Mouse (Mus musculus) limb, embryonic 14.5 days (tissue): ENCODE results near the gene Dync1li1. TPM values are rescaled to one million over a fixed set of nuclear protein-coding genes. Genes with fewer than 3 reads are reported as not detected.

Source experiments
- ATAC-seq: fragments of 200-750 bp; cut with Nextera tagmentation; 2 replicates; pipeline ENCODE4 v1.8.0; 2017; ENCODE audit warnings: low read depth, moderate number of reproducible peaks, moderate TSS enrichment; ENCODE audit not compliant: low FRiP score
- DNase-seq: peaks from one replicate; pipeline ENCODE4 v3.0.0-alpha.2; 2015; ENCODE audit warnings: low spot score
- H3K27ac ChIP-seq: fragments of 300-500 bp; sonication (generic); replicated peaks from 2 replicates; pipeline ENCODE4 v1.5.1; 2014; ENCODE audit warnings: low read depth, mild to moderate bottlenecking, low read length, moderate library complexity, mixed read lengths
- H3K27me3 ChIP-seq: fragments of 300-500 bp; sonication (generic); 2 replicates; pipeline ENCODE4 v1.6.1; 2014; ENCODE audit warnings: low read length, mixed read lengths; ENCODE audit not compliant: control insufficient read depth, insufficient read depth
- H3K36me3 ChIP-seq: fragments of 300-500 bp; sonication (generic); 2 replicates; pipeline ENCODE4 v1.6.1; 2014; ENCODE audit warnings: mild to moderate bottlenecking, low read length, moderate library complexity, mixed read lengths; ENCODE audit not compliant: control insufficient read depth, insufficient read depth
- H3K4me1 ChIP-seq: fragments of 300-500 bp; sonication (generic); 2 replicates; pipeline ENCODE4 v1.6.1; 2014; ENCODE audit warnings: antibody characterized with exemption, low read length, mixed read lengths; ENCODE audit not compliant: control insufficient read depth, insufficient read depth
- H3K4me2 ChIP-seq: fragments of 300-500 bp; sonication (generic); replicated peaks from 2 replicates; pipeline ENCODE4 v1.6.1; 2014; ENCODE audit warnings: low read depth, mild to moderate bottlenecking, low read length, moderate library complexity; ENCODE audit not compliant: severe bottlenecking
- H3K4me3 ChIP-seq: fragments of 300-500 bp; sonication (generic); replicated peaks from 2 replicates; pipeline ENCODE4 v1.5.1; 2014; ENCODE audit warnings: low read length
- H3K9ac ChIP-seq: fragments of 300-500 bp; sonication (generic); 2 replicates; pipeline ENCODE4 v1.6.1; 2014; ENCODE audit warnings: mild to moderate bottlenecking, low read depth, low read length, moderate library complexity; ENCODE audit not compliant: severe bottlenecking
- H3K9me3 ChIP-seq: fragments of 300-500 bp; sonication (generic); 2 replicates; pipeline ENCODE4 v1.6.1; 2016; ENCODE audit warnings: low read length; ENCODE audit not compliant: control insufficient read depth
- POLR2A ChIP-seq: fragments of 200-500 bp; IDR thresholded peaks from 2 replicates; pipeline ENCODE4 v1.8.0; 2012; ENCODE audit warnings: inconsistent platforms, mild to moderate bottlenecking, moderate library complexity, borderline replicate concordance; ENCODE audit not compliant: insufficient read depth, insufficient read length; ENCODE audit errors: extremely low read depth
- WGBS: fragments of 180-500 bp; shearing (Covaris S2); extraction: QIAGEN DNeasy Blood & Tissue Kit; methylation state at CpG from one replicate; pipeline ENCODE4 v1.1.7; 2014; 5-methylcytosine and 5-hydroxymethylcytosine counted together
- polyA plus RNA-seq, 2 experiments: library from polyadenylated mRNA; depleted of rRNA in 1 of 2; stranded (reverse) in 1 of 2; unstranded in 1 of 2; fragments of >200 nt; fragmentation: Nextera tagmentation in 1 of 2; extraction: Ambion mirVana in 1 of 2; gene quantifications; 2 replicates each; pipeline versions ENCODE4 v1.2.1 to v1.2.3; 2012 to 2014

The Dync1li1 gene
- polyA plus RNA-seq, 2 experiments = 34.5 to 39.5 TPM

DNA sequence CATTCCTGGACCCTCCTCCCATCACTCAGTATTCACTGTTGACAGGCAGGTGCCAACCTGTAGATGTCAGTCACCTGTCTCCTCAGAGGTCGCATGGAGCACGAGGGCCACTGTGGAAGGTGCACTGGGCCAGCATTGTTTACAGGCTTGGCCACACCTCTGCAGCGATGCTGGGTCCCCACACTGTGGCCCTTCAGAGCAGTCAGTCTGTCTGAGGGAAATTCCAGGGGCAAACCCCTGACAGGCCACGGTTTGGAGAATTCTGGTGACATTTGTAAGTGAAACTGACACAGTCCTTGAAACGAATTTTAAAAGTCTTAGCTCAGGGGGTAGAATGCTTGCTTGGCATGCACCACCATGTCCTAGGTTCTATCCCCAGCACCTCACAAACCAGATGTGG, 71.8 kb downstream of the Dync1li1 start:
- no peak for ATAC-seq
- 74% methylated on average over 5 of the region's 5 CpGs for WGBS
- H3K4me3 ChIP-seq = no peak overlapping the region
- H3K9ac ChIP-seq = no peak overlapping the region
- no peak overlapping the region for H3K27ac ChIP-seq
- no peaks in the 10 kb centered on the region for H3K4me1 ChIP-seq
- H3K9me3 ChIP-seq = no peaks in the 10 kb centered on the region
- no peak overlapping the region for H3K4me2 ChIP-seq
- H3K27me3 ChIP-seq = no peaks in the 10 kb centered on the region
- peaks cover 75% of the 10 kb centered on the region for H3K36me3 ChIP-seq
- no peak for DNase-seq
- TF ChIP-seq POLR2A = no peak

DNA sequence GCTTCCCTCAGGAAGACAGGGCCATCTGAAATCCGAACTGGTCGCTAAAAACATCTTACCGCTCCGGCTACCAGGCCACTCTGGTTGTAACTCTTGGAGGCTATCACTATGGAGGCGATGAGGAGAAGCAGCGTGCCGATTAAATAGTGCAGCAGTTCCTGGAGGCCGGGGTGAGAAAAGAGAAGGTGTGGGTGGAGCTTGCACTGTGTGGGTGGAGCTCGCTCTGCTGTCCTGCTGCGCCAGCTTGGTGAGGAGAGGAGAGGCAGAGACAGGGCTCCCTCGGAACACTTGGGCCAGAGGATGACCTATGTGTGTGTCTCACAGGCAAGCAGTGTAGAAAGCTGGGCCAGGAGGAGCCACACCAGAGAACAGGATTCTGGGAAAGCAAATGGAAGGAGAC, 73.3 kb downstream of the Dync1li1 start:
- Histone ChIP-seq H3K36me3 (peaks cover 67% of the 10 kb centered on the region), H3K9ac (no peak overlapping the region), H3K9me3 (no peaks in the 10 kb centered on the region), H3K4me2 (no peak overlapping the region), H3K27me3 (no peaks in the 10 kb centered on the region), H3K4me3 (no peak overlapping the region), H3K27ac (0 out of 2 replicates have a peak overlapping the region, but pooled peaks have one; percentile 5), H3K4me1 (peaks cover 2% of the 10 kb centered on the region)
- WGBS = 65% methylated on average over 11 of the region's 11 CpGs
- ATAC-seq = no peak
- no peak for DNase-seq
- TF ChIP-seq POLR2A = no peak

DNA sequence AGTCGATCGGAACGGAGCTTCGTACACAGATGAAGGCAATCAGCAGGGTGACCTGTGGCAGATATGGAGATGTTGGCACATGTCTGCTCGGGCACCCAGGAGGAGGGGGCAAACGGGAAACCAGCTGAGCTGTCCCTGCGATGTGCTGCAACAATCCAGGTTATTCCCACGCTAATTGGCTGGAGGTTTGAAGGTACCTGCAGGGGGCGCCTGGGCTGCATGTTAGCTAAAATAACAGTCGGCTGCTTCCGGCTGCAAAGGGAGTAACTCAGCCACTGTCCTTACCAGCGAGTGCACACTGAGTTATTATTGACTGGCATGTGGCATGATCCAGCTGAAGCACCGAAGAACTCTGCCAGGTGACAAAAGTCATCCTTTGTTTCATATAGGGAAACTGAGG, 74.8 kb downstream of the Dync1li1 start:
- H3K36me3 ChIP-seq = peaks cover 55% of the 10 kb centered on the region

DNA sequence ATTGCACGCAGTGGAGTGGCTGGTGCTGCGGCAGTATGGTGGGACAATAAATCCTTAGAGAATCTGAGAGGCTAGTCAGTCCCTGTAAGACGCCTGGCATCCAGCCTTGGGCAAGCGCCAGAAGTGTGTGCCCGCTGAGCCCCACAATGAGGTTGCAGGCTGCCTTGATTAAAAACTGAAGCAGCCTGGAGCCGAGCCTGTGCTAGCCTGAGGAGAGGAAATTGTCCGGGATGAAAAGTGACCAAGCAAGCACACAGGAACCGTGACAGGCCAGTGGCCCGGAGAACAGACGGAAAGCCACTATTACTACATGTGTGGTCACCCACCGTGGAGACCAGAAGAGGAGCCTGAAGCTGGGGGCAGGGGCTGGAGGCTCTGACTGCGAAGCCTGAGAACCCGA, 78.4 kb downstream of the Dync1li1 start:
- H3K4me1 ChIP-seq = peaks cover 16% of the 10 kb centered on the region
- H3K9ac ChIP-seq = peak overlapping the region; percentile 34; the same call in 1 of the 2 replicates
- ATAC-seq (peak; percentile 41; the same call in 1 of the 2 replicates), DNase-seq (peak; percentile 31)
- no peak for TF ChIP-seq POLR2A
- H3K4me2 ChIP-seq = peak overlapping the region; percentile 20; the same call in 1 of the 2 replicates
- H3K9me3 ChIP-seq = no peaks in the 10 kb centered on the region
- WGBS = 31% methylated on average over 13 of the region's 13 CpGs
- no peaks in the 10 kb centered on the region for H3K27me3 ChIP-seq
- H3K4me3 ChIP-seq = no peak overlapping the region
- H3K27ac ChIP-seq = peak overlapping the region; percentile 80
- peaks cover 23% of the 10 kb centered on the region for H3K36me3 ChIP-seq

More for the DNA sequence above, 74.8 kb downstream of the Dync1li1 start:
- Histone ChIP-seq H3K9me3 (no peaks in the 10 kb centered on the region), H3K4me3 (no peak overlapping the region), H3K27ac (no peak overlapping the region), H3K27me3 (no peaks in the 10 kb centered on the region), H3K4me1 (peaks cover 16% of the 10 kb centered on the region), H3K4me2 (no peak overlapping the region), H3K9ac (no peak overlapping the region)
- no peak for TF ChIP-seq POLR2A
- DNase-seq (peak; percentile 48), ATAC-seq (no peak)
- 68% methylated on average over 13 of the region's 13 CpGs for WGBS

DNA sequence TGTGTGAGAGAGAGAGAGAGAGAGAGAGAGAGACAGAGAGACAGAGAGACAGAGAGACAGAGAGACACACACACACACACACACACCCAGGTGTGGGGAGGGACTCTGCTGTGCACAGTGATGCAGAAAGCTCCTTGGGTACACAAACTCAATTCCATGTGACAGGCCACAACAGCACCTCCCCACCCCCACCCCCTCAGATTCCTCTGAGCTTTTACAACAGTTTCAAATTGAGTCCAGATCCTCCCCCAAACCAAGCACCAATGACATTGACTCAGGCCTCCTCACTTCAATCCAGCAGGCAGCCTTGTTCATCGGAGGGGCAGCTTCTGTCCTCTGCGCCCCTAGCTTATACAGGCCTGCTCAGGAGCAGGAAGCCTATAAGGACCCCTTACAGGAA, 78.9 kb downstream of the Dync1li1 start:
- H3K9ac ChIP-seq = peak overlapping the region; percentile 38

DNA sequence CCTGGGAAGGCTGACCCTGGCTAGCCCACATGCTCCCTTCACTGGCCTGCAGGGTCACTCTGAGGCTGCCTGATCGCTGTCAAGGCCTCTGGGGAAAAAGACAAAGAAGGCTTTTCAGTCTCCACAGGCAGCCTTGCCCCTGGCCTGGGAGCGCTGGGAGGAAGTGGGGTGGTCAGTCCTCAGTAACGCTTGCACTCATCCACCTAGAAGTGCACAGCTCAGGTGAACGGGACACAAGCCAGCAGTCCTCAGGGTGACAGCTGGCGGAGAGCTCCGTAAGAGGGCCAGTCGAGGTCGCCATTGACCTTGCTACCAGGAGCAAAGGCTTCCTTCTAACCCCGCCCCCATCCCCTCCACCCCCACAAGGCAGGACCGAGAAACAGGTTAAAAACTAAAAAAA, 79.5 kb downstream of the Dync1li1 start:
- Histone ChIP-seq H3K36me3 (peaks cover 18% of the 10 kb centered on the region), H3K9ac (peak overlapping the region; percentile 38)
- DNase-seq = no peak

More for the DNA sequence above, 78.9 kb downstream of the Dync1li1 start:
- H3K9me3 ChIP-seq = no peaks in the 10 kb centered on the region; the same call in 1 of the 2 replicates
- H3K27me3 ChIP-seq = no peaks in the 10 kb centered on the region
- H3K27ac ChIP-seq = peak overlapping the region; percentile 80
- peak; percentile 51 for DNase-seq
- 29% methylated on average over 2 of the region's 2 CpGs for WGBS
- peaks cover 16% of the 10 kb centered on the region for H3K4me1 ChIP-seq
- peak; percentile 16; the same call in 1 of the 2 replicates for ATAC-seq
- no peak overlapping the region for H3K4me3 ChIP-seq
- H3K4me2 ChIP-seq = peak overlapping the region; percentile 20; the same call in 1 of the 2 replicates
- H3K36me3 ChIP-seq = peaks cover 22% of the 10 kb centered on the region
- no peak for TF ChIP-seq POLR2A

More for the DNA sequence above, 79.5 kb downstream of the Dync1li1 start:
- peak overlapping the region; percentile 80 for H3K27ac ChIP-seq
- TF ChIP-seq POLR2A = no peak
- peaks cover 16% of the 10 kb centered on the region for H3K4me1 ChIP-seq
- no peak overlapping the region for H3K4me2 ChIP-seq
- no peak overlapping the region for H3K4me3 ChIP-seq
- no peak for ATAC-seq
- H3K27me3 ChIP-seq = no peaks in the 10 kb centered on the region
- no peaks in the 10 kb centered on the region; the same call in 1 of the 2 replicates for H3K9me3 ChIP-seq
- WGBS = 48% methylated on average over 10 of the region's 10 CpGs
